Mouse (Mus musculus) testis, adult 2 months (tissue): ENCODE results near the gene Wipf1.

Experiments
- CTCF ChIP-seq: fragments of 200-500 bp; IDR thresholded peaks from 2 replicates; pipeline ENCODE4 v1.5.1; 2012; ENCODE audit warnings: low read depth, mild to moderate bottlenecking, inconsistent platforms, low read length, moderate library complexity; ENCODE audit not compliant: control insufficient read depth, insufficient read depth, insufficient replicate concordance
- POLR2A ChIP-seq: fragments of 200-500 bp; IDR thresholded peaks from 2 replicates; pipeline ENCODE4 v1.6.1; 2012; ENCODE audit warnings: low read depth, mild to moderate bottlenecking, inconsistent platforms, low read length, moderate library complexity; ENCODE audit not compliant: control insufficient read depth

DNA sequence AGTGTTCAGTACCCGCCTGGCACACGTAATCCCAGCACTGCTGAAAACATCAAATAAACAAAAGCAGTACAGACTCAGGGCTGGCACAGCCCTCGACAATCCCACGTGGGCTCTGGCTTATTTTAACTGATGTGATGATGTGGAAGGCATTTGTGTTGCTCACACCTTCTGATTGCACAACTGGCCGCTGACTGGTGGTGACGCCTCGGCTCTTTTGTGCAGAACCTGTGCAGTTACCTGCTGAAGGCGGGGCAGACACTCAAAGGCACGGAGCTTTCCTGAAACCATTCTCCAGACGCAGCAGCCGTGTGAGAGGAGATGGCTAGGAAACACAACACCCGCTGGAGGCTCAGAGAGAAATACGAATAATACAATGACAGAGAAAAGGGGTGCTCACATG is 9.1 kb upstream of the Wipf1 start:
- no peak for TF ChIP-seq CTCF
- TF ChIP-seq POLR2A, result no peak
